Mouse (Mus musculus) gastrocnemius, adult 18-20 months (tissue): ENCODE data around the gene Sh3bp2. TPM values are rescaled to one million over a fixed set of nuclear protein-coding genes. Genes with fewer than 3 reads are reported as not detected.

Experiments
- DNase-seq: peaks from one replicate; pipeline ENCODE4 v3.0.0; 2021; ENCODE audit warnings: low spot score
- long read RNA-seq, 2 experiments: library from polyadenylated mRNA; stranded (forward); transcript quantifications; one replicate each; pipeline ENCODE4 v2.0.0; 2021
- total RNA-seq, 2 experiments: library from RNA; stranded (reverse); gene quantifications; 2 replicates each; pipeline ENCODE4 v1.2.3; 2021

Sh3bp2 gene
- total RNA-seq = 1 to 10 TPM in 1 of 2 experiments, under 1 TPM in 1; 0.59 to 1.4 TPM
- long read RNA-seq, experiment 1 = 0 reads
- long read RNA-seq, experiment 2 = 0 reads

DNA sequence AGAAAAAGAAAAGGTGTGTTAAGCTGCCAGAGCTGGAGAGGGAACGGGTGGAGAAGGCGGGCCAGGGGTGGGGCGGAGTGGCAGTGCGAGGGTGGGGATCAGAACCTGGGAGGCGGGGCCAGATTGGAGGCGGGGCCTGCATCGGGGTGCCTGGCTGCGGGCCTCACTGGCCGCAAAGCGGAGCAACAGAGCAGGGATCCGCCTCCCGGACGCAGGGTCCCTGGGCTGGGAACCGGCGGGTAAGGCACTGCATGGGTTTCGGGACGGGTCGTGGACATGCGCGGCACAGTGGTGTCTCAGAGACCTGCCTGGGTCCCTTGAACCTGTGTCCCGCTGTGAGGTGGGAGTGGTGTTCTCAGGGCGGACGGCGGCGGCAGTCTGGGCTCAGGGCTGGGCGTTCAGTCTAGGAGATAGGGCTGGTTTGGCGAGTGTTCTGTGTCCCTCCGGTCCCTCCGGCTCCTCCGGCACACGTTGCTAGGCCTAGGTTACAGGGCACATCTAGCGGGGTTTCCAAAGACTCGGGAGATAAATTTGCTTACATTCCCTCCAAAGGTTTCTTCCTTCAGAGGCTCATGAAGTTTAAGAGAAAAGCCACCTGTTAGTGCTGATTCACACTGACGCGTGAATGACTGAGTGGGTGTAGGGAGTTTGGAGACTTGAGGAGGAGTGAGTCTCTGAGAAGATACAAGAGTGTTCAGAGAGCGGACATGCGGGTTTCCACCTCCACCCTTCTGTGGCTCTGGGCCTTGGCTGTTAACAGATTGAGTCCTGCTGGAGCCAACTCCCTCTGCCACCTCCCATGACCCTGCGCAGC, at the start of gene Sh3bp2:
Sh3bp2 (plus strand) TSS at position 176 of the 814 bp plus-strand sequence.
- peak; percentile 97 for DNase-seq

DNA sequence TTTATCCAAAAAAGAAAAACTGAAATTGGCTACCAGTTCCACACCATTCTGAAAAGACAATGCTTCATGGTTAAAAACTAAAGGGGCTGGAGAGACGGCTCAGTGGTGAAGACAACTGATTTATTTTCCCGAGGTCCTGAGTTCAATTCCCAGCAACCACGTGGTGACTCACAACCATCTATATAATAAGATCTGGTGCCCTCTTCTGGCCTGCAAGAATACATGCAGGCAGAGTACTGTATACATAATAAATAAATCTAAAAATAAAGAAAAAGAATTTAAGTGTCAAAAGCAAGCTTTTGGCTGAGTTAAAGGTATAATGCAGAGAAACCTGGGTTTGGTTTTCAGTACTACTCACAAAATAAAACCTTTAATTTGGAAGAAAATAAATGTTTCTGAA, 44.7 kb upstream of the Sh3bp2 start:
- no peak for DNase-seq

DNA sequence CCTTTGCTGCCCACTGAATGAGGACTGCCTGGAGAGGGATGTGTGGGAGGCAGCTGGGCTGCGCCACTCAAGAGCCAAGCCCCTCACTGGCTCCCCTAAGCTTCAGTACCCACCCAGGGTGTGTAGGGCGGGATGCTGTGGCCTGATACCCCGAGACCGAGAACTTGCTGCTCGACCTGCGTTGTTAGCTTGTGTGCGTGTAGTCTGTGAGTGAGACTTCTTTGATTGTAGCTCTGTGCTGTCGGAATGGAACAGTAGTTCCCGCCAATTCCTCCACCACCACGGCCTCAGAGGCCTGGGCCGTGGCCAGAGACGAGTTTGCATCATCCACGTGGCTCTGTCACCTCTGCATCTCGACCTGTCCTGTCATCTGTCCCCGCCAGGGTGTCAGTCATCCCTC, 39.9 kb upstream of the Sh3bp2 start:
- no peak for DNase-seq

DNA sequence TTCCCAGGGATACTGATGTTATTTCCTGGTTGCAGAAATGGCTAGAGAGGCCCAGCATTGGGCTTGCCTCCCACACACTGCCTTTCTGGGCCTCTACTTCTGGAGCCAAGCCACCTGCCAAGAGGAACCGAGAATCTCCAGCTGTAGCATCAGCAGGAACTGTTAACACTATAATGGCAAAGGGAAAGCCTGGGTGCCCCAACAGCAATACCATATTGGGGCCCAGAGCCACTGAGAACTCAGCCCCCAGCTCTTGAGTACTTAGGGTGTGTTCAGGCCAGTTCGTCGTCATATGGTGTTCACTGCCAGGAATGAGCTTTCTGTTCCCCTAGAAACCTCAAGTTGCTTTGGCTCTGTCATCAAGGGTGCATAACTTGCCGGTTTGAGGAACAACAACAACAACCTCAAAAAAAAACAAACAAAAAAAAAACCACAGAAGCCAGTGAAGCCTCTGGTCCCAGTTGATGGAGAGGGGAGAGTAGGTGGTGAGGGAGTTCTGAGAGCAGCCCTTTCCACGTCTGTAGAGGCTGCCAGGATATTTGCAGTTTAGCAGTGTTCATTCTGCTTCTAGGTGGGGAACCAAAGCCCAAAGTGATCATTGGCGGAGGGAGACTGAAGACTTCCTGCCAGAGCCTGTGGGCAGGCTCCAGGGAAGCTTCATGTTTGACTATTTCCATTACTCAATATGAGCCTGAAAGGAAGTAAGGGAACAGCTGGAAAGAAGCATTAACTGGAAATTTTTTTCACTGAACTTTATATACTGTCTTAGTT, 38.1 kb upstream of the Sh3bp2 start:
- peak; percentile 51 for DNase-seq

DNA sequence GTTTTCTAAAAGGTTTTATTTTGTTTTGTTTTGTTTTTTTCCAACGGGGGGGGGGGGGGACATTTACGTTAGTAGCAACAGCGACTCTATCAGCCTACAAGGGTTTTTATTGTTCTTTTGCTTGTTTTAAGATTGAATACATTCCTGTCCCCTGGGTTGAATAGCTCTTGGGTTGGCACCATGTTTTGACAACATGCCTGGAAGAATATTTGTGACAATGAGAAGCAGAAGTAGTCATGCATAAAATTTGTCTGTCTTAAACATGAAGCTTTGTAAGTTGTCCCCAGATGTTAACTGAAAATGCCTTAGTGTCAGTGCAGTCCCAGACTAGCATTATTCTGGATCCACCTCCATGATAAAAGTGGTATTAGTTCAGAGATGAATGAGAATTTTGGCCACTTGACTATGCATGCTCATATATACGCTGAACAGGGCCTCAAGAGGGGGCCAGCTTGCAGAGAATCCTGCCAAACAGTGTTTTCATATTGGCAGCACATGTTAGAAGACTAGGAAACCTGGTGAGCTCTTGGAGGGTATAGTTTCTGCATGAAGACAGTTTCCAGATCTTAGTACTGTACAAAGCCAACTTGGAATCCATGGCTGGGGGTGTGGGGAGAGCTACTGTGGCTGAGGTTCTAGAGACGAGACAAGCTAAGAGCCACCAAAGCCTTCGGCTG, 36.8 kb upstream of the Sh3bp2 start:
- DNase-seq = no peak

DNA sequence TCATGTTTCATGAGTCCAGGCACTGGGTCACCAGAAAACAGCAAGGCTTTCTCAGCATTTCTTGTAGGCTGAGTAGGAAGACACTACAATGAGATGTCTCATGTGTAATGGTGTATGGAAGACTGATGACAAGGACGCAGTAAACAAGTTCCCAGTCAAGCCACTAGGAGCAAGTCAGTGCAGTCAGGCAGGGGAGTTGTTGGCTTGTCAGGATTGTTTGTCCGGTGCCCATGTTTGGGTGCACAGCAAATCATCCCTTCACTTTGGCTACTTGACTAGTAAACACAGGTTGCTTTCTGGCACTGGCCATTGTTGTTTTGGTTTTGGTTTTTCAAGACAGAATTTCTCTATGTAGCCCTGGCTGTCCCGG, 36.2 kb upstream of the Sh3bp2 start:
- DNase-seq = no peak

DNA sequence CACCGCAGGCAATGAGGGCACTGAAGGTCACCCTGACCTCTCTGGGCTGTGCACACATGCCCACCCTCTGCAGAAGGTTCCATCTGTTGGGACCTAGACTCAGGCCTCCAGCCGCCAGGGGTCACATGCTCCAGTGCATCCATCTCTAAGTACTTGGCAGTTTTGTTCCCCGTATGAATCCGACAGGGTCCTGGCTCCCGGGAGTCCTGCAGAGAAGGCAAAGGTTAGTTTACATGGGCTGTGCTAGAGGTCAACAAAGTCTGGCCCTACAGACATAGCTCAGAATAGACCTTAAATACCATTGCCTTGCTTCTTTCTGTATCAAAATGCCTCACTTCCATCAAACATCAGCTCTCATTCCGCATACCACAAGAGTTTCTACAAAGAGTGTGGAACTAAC, 28.9 kb upstream of the Sh3bp2 start:
- DNase-seq = no peak

DNA sequence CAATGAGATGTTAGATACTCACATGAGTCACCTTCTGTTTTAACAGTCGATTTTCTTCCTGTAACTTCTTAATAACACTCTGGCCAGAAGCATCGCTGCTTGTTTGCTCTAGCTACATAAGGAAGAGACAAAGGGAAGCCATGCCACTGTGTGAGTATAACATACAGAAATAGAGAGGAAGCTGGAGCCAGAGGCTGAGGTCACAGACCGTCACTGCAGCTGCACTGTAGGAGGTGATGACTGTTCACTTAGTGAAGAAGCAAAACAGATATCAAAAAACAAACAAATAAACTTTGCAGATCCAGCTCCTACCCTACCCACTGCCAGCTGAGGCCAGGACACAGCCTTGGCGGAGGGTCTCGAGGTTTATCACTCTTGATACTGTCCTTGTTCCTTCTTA, 24.8 kb upstream of the Sh3bp2 start:
- no peak for DNase-seq

DNA sequence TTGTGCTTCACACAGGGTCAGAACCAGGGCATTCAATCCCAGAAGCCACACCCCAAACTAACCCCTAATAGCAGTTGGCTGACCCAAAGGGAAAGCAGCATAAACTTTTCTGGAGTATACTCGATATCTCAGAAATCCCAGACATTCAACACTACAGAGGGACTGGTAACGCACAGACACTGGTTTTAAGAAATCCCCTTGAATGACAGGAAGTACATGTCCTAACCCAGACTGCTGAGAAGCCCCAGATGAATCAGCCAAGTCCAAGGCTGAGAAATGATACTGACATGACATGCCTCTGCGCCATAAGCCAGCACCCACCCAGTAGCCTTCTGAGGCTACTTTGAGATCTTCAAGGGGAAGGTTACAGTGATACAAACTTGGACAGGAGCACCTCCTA, 24.1 kb upstream of the Sh3bp2 start:
- no peak for DNase-seq

DNA sequence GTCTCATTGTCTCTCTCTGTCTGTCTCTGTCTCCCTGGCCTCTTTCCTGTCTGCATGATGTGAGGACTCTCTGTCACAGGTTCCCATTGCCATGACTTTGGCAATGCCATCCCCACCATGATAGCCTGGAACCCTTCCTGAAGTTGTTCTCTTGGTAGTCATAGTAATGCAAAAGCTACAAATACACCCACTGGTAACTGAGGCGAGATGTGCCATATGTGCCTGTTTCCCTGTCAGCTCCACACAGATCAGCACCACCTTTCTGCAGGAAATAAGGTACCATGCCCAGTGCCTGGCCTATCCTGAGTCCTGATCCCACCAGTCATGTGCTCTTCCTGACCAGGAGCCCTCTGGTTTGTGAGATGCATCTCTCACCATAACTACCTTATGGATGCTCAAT, 23.2 kb upstream of the Sh3bp2 start:
- no peak for DNase-seq

DNA sequence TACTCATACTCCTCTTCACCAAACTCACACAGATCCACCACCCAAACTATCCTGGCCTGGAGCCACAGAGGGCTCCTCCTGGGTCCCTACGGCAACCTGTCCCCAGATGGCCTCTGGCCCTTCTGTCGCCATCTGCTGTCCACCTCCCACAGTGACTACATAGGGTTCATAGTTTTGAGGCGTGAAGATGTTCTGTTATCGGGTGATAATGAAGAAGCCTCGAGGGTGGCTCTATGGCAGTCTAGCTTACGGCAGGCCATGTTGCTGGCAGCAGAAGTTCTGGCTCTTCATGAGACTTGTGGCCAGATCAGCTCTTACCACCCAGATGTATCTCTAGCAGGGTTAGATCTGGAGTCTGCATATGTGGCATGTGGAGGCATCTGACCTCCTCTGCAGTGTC, 22.8 kb upstream of the Sh3bp2 start:
- DNase-seq = no peak

DNA sequence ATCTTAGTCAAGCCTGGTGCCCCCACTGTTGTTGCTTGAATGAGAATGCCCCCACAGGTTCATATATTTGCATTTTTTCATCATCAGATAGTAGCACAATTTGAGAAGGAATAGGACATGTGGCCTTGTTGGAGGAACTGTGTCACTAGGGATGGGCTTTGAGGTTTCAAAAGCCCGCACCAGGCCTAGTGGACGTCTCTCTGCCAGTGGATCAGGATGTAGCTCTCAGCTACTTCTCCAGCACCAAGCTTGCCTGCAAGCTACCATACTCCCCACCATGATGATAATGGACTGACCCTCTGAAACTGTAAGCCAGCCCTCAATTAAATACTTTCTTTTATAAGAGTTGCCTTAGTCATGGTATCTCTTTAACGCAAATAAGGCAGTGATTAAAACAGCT, 13.2 kb upstream of the Sh3bp2 start:
- DNase-seq = no peak

DNA sequence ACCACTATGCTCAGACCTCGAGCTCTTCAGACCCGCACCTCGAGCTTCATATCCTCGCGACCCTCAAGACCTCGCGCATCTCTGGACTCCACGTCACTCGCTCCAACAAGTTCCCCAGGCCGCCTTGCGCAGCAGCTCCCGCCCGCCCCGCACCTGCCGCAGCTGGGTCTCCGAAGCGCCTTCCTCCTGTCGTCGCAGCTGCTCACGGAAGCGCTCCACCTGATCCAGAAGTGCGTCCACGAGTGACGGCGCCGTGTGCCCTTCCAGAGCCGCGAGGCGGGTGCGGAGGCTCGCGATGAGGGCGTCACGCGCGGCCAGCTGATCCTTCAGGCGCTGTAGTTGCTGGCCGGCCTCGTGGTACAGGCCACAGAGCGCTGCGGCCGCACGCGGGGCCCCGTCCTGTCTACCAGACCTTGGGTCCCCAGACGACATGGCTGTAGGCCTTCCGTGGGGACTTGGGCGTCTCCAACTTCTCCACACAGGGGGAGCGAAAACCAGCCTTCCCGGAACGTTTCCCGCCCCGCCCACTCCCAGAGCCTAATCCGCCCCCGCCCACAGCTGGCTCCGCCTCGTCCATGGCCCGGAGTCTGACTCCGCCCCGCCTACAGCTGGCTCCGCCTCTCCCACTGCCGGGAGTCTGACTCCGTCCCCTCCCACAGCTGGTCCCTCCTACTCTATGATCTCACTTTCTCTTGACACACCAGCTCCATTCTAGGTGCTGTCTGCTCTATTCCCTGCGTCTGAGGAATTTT, 12.0 kb upstream of the Sh3bp2 start, which contains the start of gene Tnip2:
Tnip2 (minus strand) TSS at position 526 of the 752 bp plus-strand sequence.
- DNase-seq = peak; percentile 98

DNA sequence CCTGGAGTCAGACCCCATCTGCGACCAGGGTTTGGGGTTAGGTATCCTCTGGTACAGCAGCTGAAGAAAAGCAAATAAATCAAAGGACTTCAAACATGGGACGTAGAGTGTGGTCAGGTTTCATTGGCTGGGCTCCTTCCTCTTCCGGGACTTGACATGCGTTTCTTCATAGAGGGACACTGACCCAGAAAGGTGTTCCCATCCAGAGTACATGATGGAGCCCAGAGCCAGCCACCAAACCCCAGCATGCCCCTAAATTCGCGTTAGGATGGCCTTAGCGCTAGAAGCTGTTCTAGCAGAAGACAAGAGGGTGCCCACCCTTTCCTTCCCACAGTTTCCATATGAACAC, 11.4 kb upstream of the Sh3bp2 start:
- no peak for DNase-seq

DNA sequence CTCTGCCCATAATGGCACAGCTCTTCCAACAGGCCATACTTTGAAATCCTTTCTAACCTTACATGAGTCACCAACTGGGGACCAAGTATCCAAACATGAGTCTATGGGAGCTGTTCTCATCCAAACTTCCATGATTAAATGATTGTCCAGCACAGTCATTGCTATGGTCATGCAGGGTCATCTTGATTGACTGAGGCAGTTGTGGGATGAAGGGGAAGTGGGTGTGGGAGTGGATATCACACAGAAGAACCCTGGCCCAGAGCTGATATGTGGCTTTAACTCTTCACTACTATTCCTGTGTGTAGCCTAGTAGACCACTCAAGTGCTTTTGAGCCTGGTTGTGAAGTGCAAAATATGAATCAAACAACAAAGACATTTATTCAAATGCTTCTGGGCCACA, 10.5 kb upstream of the Sh3bp2 start:
- DNase-seq = no peak

DNA sequence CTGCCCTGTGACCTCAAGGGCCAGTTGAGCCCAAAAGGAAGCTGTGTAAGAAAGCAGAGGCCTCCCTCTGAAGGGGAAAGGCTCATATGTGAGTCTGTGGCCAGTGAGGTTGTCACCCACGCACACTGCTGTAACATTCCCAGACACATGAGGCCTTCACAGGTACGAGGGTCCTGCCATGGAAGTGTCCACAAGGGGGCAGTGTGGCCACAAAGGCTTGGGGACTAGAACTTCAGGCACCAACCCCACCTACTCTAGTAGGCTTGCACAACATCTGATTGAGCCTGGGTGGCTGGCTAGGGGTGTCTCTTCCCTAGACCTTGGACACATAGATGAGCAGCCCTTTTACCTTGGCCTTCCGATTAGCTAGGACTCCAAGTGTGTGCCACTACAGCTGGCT, 7.7 kb upstream of the Sh3bp2 start:
- peak; percentile 87 for DNase-seq

DNA sequence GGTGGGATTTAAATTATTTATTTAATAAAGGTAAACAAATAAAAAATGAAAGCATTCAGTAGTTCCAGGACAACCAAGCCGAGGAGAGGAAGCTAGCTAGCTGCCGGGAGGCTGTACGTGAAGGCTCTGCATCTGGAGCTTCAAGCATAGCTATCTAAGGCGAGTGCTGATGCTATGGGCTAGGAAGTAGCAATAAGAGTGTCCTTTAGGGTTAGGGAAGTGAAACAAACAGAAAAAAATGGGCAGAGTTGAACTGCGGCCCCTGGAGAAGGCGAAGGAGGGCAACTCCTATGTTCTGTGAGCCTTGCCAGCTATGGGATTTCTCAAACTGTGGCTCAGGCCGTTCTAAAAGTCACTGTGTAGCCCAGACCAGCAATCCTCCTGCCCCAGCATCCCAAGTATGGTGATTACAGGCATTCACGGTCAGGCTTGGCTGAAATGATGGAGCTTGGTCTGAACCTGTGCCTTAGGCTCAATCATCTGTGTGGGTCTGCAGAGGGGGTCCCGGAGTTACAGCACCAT, 6.2 kb upstream of the Sh3bp2 start:
- DNase-seq = no peak

DNA sequence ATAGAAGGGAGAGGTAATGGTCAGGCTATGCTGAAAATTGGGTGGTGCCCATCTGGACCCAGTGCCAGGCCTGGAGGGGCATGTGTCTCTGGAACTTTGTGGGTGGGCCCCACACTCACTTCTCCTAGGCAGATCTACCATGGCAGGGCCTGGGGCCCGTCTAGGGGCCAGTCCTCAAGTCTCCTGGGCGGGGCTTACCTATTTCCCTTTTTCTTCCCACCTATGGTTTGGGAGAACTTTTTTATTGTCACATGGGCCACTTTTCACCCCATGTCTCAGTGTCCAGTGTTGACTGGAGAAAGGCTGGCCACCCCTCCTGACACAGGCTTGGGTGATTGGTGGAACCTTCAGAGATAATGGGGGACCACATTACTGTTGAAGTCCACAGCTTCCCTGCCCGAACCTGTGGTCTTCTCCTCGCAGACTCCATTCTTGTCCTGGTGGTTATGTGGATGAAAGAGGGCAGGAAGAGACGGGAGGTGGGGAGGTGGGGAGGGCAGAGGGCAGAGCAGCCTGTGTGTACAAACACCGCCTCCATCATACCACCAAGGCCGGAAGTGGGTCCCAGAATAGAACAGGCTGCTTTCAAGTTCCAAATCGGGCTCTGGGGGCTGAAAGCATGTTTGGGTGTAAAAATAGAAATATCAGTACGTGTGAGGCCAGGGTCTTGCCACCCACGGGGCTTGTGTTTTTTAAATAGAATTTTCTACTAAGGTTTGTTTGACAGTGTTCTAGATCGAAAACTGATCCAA, 5.0 kb upstream of the Sh3bp2 start:
- no peak for DNase-seq

DNA sequence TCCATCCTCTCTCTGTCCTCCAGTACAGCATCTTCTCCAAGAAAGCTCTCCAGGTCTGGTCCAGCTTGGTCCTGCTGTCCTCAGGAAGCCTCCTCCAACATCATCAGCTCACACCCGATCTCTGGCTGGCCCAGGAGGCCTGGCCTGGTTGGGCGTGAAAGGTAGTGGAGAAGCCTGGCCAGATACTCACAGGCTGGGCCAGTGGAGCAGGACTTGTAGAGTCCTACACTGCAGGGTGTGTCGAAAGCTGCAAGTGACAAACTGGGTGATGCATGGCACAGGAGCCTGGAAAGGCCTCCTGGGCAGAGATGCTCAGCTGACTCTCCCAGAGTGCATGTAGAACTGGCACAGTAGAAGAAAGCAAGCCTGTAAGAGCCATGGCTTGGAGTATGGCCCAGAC, 4.3 kb upstream of the Sh3bp2 start:
- DNase-seq = no peak

DNA sequence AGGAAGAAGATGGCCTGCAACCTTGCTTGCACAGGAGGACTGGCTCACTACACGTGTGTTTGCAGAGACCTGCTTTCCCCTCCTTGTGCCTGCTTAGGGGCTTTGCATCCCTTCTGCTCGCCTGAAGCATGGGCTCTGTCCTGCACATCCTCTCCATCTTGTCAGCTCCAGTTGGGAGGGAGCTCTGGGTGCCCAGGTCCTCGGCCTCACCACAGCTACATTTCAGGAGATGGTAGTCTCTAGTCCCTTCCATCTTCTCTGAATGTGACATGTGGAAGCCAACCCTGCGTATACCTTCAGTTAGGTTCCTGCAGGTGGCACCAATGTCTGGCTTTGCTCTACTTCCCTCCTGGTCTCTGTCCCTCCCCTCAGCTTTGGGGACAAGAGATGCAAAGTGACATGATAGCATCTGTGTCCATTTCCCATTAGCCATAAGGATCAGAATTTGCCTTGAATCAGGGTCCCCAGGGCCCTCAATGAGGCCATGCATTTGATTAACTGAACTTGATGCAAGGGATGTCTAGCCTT, 1.6 kb upstream of the Sh3bp2 start:
- no peak for DNase-seq
